ENCODE assay signal across 18 mouse cellular contexts in the genomic region with DNA sequence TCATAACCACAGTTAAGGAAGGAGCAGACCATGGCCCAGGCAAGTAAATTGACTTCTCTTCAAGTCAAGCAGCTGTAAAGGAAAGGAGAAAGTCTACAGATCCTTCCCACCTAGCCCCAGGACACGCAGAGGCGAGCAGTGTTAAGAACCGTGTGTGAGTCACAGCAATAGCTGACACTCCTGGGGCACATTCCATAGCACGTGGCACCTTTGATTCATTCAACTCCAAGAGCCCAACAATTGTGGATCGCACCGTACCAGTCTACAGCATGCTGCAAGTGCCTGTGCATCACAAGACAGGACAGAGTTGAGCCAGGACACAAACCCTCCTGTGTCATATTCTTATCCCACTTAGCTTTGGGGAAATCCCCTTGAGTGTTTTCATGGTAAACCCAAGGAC.
DNase-seq lines count a peak whose midpoint lies in the region; ATAC-seq and TF ChIP-seq lines count a peak whose summit lies in the region.
"Had no signal": no experiment of that assay in that cellular context is flagged by ENCODE, and none has a peak within 500 bp of the region (broad histone marks: within the 10 kb centered on the region; RNA-seq: fewer than 3 reads in every experiment).

No protein-coding gene starts in this region.

- H3K4me2 ChIP-seq in embryonic facial prominence, embryonic 11.5 days (ENCODE audit: low read depth, low read length), result no peak overlapping the region
- H3K4me2 ChIP-seq in hindbrain, embryonic 14.5 days (replicated peaks), result no peak overlapping the region
- no peak overlapping the region for H3K4me2 ChIP-seq in hindbrain, embryonic 13.5 days
- no peak overlapping the region for H3K4me2 ChIP-seq in midbrain, embryonic 12.5 days (replicated peaks)
- H3K4me2 ChIP-seq in midbrain, postnatal 0 days (ENCODE audit: low read depth, low read length, poor library complexity, severe bottlenecking), result no peak overlapping the region
- H3K4me2 ChIP-seq in embryonic facial prominence, embryonic 14.5 days (ENCODE audit: low read depth, low read length), result no peak overlapping the region
- H3K4me2 ChIP-seq: hindbrain, embryonic 15.5 days; intestine, embryonic 15.5 days; liver, embryonic 12.5 days; neural tube, embryonic 15.5 days; stomach, embryonic 15.5 days had no signal

- H3K27ac ChIP-seq in embryonic facial prominence, embryonic 11.5 days (replicated peaks; ENCODE audit: low read depth, low read length), result no peak overlapping the region
- H3K27ac ChIP-seq in embryonic facial prominence, embryonic 10.5 days (replicated peaks), result no peak overlapping the region
- no peak overlapping the region for H3K27ac ChIP-seq in hindbrain, embryonic 14.5 days
- H3K27ac ChIP-seq in hindbrain, embryonic 13.5 days, result no peak overlapping the region
- H3K27ac ChIP-seq in midbrain, embryonic 12.5 days (replicated peaks), result no peak overlapping the region
- H3K27ac ChIP-seq in midbrain, postnatal 0 days (ENCODE audit: low read depth, low read length), result no peak overlapping the region
- H3K27ac ChIP-seq in embryonic facial prominence, embryonic 14.5 days (replicated peaks; ENCODE audit: low read depth, low read length), result no peak overlapping the region
- H3K27ac ChIP-seq: hindbrain, embryonic 15.5 days; intestine, embryonic 15.5 days; liver, embryonic 12.5 days; midbrain, embryonic 10.5 days; neural tube, embryonic 15.5 days; stomach, embryonic 15.5 days had no signal

- no peaks in the 10 kb centered on the region for H3K4me1 ChIP-seq in embryonic facial prominence, embryonic 11.5 days (ENCODE audit: control insufficient read depth, insufficient read depth, low read length)
- no peaks in the 10 kb centered on the region for H3K4me1 ChIP-seq in embryonic facial prominence, embryonic 10.5 days
- H3K4me1 ChIP-seq in hindbrain, embryonic 14.5 days (replicated peaks; ENCODE audit: control insufficient read depth, insufficient read depth, low read length), result no peaks in the 10 kb centered on the region
- no peaks in the 10 kb centered on the region for H3K4me1 ChIP-seq in hindbrain, embryonic 13.5 days (replicated peaks)
- H3K4me1 ChIP-seq in midbrain, embryonic 12.5 days, result no peaks in the 10 kb centered on the region
- no peaks in the 10 kb centered on the region for H3K4me1 ChIP-seq in midbrain, postnatal 0 days (ENCODE audit: insufficient read depth, low read length)
- H3K4me1 ChIP-seq in embryonic facial prominence, embryonic 14.5 days (ENCODE audit: control insufficient read depth, insufficient read depth, low read length), result no peaks in the 10 kb centered on the region
- H3K4me1 ChIP-seq: hindbrain, embryonic 15.5 days; intestine, embryonic 15.5 days; liver, embryonic 12.5 days; midbrain, embryonic 10.5 days; neural tube, embryonic 15.5 days; stomach, embryonic 15.5 days had no signal

- H3K9ac ChIP-seq in embryonic facial prominence, embryonic 11.5 days (replicated peaks; ENCODE audit: low read length), result no peak overlapping the region
- no peak overlapping the region for H3K9ac ChIP-seq in hindbrain, embryonic 14.5 days
- H3K9ac ChIP-seq in hindbrain, embryonic 13.5 days, result no peak overlapping the region
- no peak overlapping the region for H3K9ac ChIP-seq in midbrain, embryonic 12.5 days (replicated peaks)
- H3K9ac ChIP-seq in midbrain, postnatal 0 days (replicated peaks; ENCODE audit: low read length, poor library complexity, severe bottlenecking), result no peak overlapping the region
- H3K9ac ChIP-seq in embryonic facial prominence, embryonic 14.5 days (ENCODE audit: low read depth, low read length), result no peak overlapping the region
- H3K9ac ChIP-seq: hindbrain, embryonic 15.5 days; intestine, embryonic 15.5 days; liver, embryonic 12.5 days; neural tube, embryonic 15.5 days; stomach, embryonic 15.5 days had no signal

- TF ChIP-seq CTCF in midbrain, postnatal 0 days (IDR thresholded peaks at IDR 0.05), result no peak

- ATAC-seq in embryonic facial prominence, embryonic 11.5 days (replicated peaks; ENCODE audit: insufficient number of reproducible peaks, low FRiP score, low TSS enrichment, low read depth), result peak; percentile 39; the same call in 1 of the 2 replicates
- ATAC-seq in hindbrain, embryonic 14.5 days (ENCODE audit: low FRiP score), result peak; percentile 46; the same call in 1 of the 2 replicates
- ATAC-seq in hindbrain, embryonic 13.5 days (ENCODE audit: low FRiP score), result no peak
- peak; percentile 44; the same call in 1 of the 2 replicates for ATAC-seq in midbrain, embryonic 12.5 days (ENCODE audit: low FRiP score, low read depth)
- no peak for ATAC-seq in midbrain, postnatal 0 days (ENCODE audit: low FRiP score)
- ATAC-seq in embryonic facial prominence, embryonic 14.5 days (ENCODE audit: low read depth), result no peak; the same call in 1 of the 2 replicates
- ATAC-seq: intestine, embryonic 15.5 days; liver, embryonic 12.5 days had no signal

- H3K4me3 ChIP-seq in embryonic facial prominence, embryonic 11.5 days (ENCODE audit: low read depth, low read length), result no peak overlapping the region
- no peak overlapping the region for H3K4me3 ChIP-seq in embryonic facial prominence, embryonic 10.5 days
- H3K4me3 ChIP-seq in hindbrain, embryonic 14.5 days (replicated peaks; ENCODE audit: low read length), result no peak overlapping the region
- H3K4me3 ChIP-seq in hindbrain, embryonic 13.5 days, result no peak overlapping the region
- H3K4me3 ChIP-seq in midbrain, embryonic 12.5 days, result no peak overlapping the region
- no peak overlapping the region for H3K4me3 ChIP-seq in midbrain, postnatal 0 days (ENCODE audit: low read depth, low read length)
- no peak overlapping the region for H3K4me3 ChIP-seq in embryonic facial prominence, embryonic 14.5 days (ENCODE audit: low read depth, low read length)
- H3K4me3 ChIP-seq: hindbrain, embryonic 15.5 days; intestine, embryonic 15.5 days; liver, embryonic 12.5 days; midbrain, embryonic 10.5 days; myocyte; neural tube, embryonic 15.5 days; stomach, embryonic 15.5 days had no signal

- no peaks in the 10 kb centered on the region for H3K36me3 ChIP-seq in embryonic facial prominence, embryonic 11.5 days (replicated peaks; ENCODE audit: control insufficient read depth, insufficient read depth, low read depth, low read length)
- H3K36me3 ChIP-seq in embryonic facial prominence, embryonic 10.5 days (replicated peaks), result no peaks in the 10 kb centered on the region
- H3K36me3 ChIP-seq in hindbrain, embryonic 14.5 days (replicated peaks; ENCODE audit: control insufficient read depth, insufficient read depth), result no peaks in the 10 kb centered on the region
- H3K36me3 ChIP-seq in hindbrain, embryonic 13.5 days, result no peaks in the 10 kb centered on the region
- no peaks in the 10 kb centered on the region for H3K36me3 ChIP-seq in midbrain, embryonic 12.5 days
- H3K36me3 ChIP-seq in midbrain, postnatal 0 days (ENCODE audit: insufficient read depth, low read length), result no peaks in the 10 kb centered on the region
- H3K36me3 ChIP-seq in embryonic facial prominence, embryonic 14.5 days (ENCODE audit: control insufficient read depth, insufficient read depth, low read length), result no peaks in the 10 kb centered on the region
- H3K36me3 ChIP-seq: hindbrain, embryonic 15.5 days; intestine, embryonic 15.5 days; liver, embryonic 12.5 days; midbrain, embryonic 10.5 days; neural tube, embryonic 15.5 days; stomach, embryonic 15.5 days had no signal

- H3K9me3 ChIP-seq in embryonic facial prominence, embryonic 11.5 days (replicated peaks; ENCODE audit: control insufficient read depth, low read length), result no peaks in the 10 kb centered on the region
- H3K9me3 ChIP-seq in embryonic facial prominence, embryonic 10.5 days, result no peaks in the 10 kb centered on the region
- no peaks in the 10 kb centered on the region for H3K9me3 ChIP-seq in hindbrain, embryonic 14.5 days (ENCODE audit: control insufficient read depth, low read length)
- no peaks in the 10 kb centered on the region for H3K9me3 ChIP-seq in hindbrain, embryonic 13.5 days
- no peaks in the 10 kb centered on the region for H3K9me3 ChIP-seq in midbrain, embryonic 12.5 days
- H3K9me3 ChIP-seq in midbrain, postnatal 0 days (ENCODE audit: low read length), result no peaks in the 10 kb centered on the region
- H3K9me3 ChIP-seq in embryonic facial prominence, embryonic 14.5 days (ENCODE audit: control insufficient read depth, low read length), result no peaks in the 10 kb centered on the region
- H3K9me3 ChIP-seq: hindbrain, embryonic 15.5 days; intestine, embryonic 15.5 days; liver, embryonic 12.5 days; midbrain, embryonic 10.5 days; neural tube, embryonic 15.5 days; stomach, embryonic 15.5 days had no signal

- WGBS in embryonic facial prominence, embryonic 11.5 days, result 62% methylated on average over 6 of the region's 6 CpGs
- 58% methylated on average over 6 of the region's 6 CpGs for WGBS in embryonic facial prominence, embryonic 10.5 days
- 70% methylated on average over 6 of the region's 6 CpGs for WGBS in hindbrain, embryonic 14.5 days
- 74% methylated on average over 6 of the region's 6 CpGs for WGBS in hindbrain, embryonic 13.5 days
- WGBS in midbrain, embryonic 12.5 days, result 81% methylated on average over 6 of the region's 6 CpGs
- WGBS in midbrain, postnatal 0 days, result 72% methylated on average over 6 of the region's 6 CpGs
- WGBS in embryonic facial prominence, embryonic 14.5 days, result 48% methylated on average over 6 of the region's 6 CpGs

- DNase-seq in embryonic facial prominence, embryonic 11.5 days (ENCODE audit: low spot score), result no peak
- no peak for DNase-seq in embryonic facial prominence, embryonic 10.5 days (ENCODE audit: low spot score)
- DNase-seq in hindbrain, embryonic 14.5 days (ENCODE audit: low spot score), result no peak
- no peak for DNase-seq in midbrain, postnatal 0 days (ENCODE audit: low spot score)
- peak; percentile 10 for DNase-seq in embryonic facial prominence, embryonic 14.5 days (ENCODE audit: low spot score)
- no peak for DNase-seq in frontal cortex, adult 2 months (ENCODE audit: extremely low spot score in 1 of 2, low spot score in 1 of 2)
- DNase-seq: cerebellum, adult 11-12 months; gastrocnemius, postnatal 25 days; thymus, postnatal 25 days had no signal

- H3K27me3 ChIP-seq in embryonic facial prominence, embryonic 11.5 days (ENCODE audit: control insufficient read depth, insufficient read depth, low read length), result no peaks in the 10 kb centered on the region
- H3K27me3 ChIP-seq in embryonic facial prominence, embryonic 10.5 days (replicated peaks; ENCODE audit: low read depth, poor library complexity, severe bottlenecking), result peaks cover 2% of the 10 kb centered on the region; the same call in 1 of the 2 replicates
- peaks cover 4% of the 10 kb centered on the region; the same call in 1 of the 2 replicates for H3K27me3 ChIP-seq in hindbrain, embryonic 14.5 days (ENCODE audit: control insufficient read depth, insufficient read depth, low read length)
- H3K27me3 ChIP-seq in hindbrain, embryonic 13.5 days, result peaks cover 33% of the 10 kb centered on the region
- peaks cover 37% of the 10 kb centered on the region for H3K27me3 ChIP-seq in midbrain, embryonic 12.5 days
- no peaks in the 10 kb centered on the region for H3K27me3 ChIP-seq in midbrain, postnatal 0 days (ENCODE audit: insufficient read depth, low read length)
- H3K27me3 ChIP-seq in embryonic facial prominence, embryonic 14.5 days (replicated peaks; ENCODE audit: control insufficient read depth, insufficient read depth, low read length), result no peaks in the 10 kb centered on the region
- H3K27me3 ChIP-seq: intestine, embryonic 15.5 days; liver, embryonic 12.5 days; neural tube, embryonic 15.5 days; stomach, embryonic 15.5 days had no signal

Comparison
In these comparisons a context has a peak if more than half of its experiments do, and no peak if none do; other contexts are left out.
1. ATAC-seq: peak in embryonic facial prominence, embryonic 11.5 days (single experiment), hindbrain, embryonic 14.5 days (single experiment) and midbrain, embryonic 12.5 days (single experiment); none in hindbrain, embryonic 13.5 days (single experiment), midbrain, postnatal 0 days (single experiment) and embryonic facial prominence, embryonic 14.5 days (single experiment).